Mouse (Mus musculus): ENCODE results near the gene Smim11. TPM values are rescaled to one million over a fixed set of nuclear protein-coding genes. Genes with fewer than 3 reads are reported as not detected.

Gene Smim11
- polyA plus RNA-seq (2015; fragmentation: Nextera tagmentation; extraction: Ambion mirVana): 36.4 and 42.4 TPM in 2 replicates

- Histone ChIP-seq H3K27me3 (peaks cover 4% of the 10 kb centered on the region), H3K36me3 (replicated peaks) (peaks cover 5% of the 10 kb centered on the region; the same call in 1 of the 2 replicates), H3K9ac (peak within 1 kb of the TSS; percentile 66), H3K27ac (replicated peaks) (peak within 1 kb of the TSS; percentile 48), H3K4me1 (replicated peaks) (peaks cover 31% of the 10 kb centered on the region), H3K9me3 (replicated peaks) (no peaks in the 10 kb centered on the region), H3K4me3 (replicated peaks) (peak within 1 kb of the TSS; percentile 67), H3K4me2 (peak within 1 kb of the TSS; percentile 88)
- WGBS (ENCODE audit: insufficient replicate concordance): 10% methylated on average over 32 of the region's 32 CpGs
- peak; percentile 88 for ATAC-seq (ENCODE audit: insufficient read depth)
These were observed at the start of gene Smim11 for GRCm38 (mm10) chr16:92300649-92301411. Gene Smim11, plus strand, starts transcription at chr16:92301286.

GRCm38 (mm10) chr16:92254316-92254715 is 46.8 kb upstream of the Smim11 start:
- 64% methylated on average over 3 of the region's 3 CpGs for WGBS (ENCODE audit: insufficient replicate concordance)
- no peak overlapping the region for H3K4me2 ChIP-seq
- no peak for ATAC-seq (ENCODE audit: insufficient read depth)

GRCm38 (mm10) chr16:92267861-92268260 is 33.2 kb upstream of the Smim11 start:
- WGBS (ENCODE audit: insufficient replicate concordance): 52% methylated on average over 12 of the region's 12 CpGs

More at GRCm38 (mm10) chr16:92254316-92254715, 46.8 kb upstream of the Smim11 start:
- H3K4me3 ChIP-seq (replicated peaks): no peak overlapping the region
- H3K9me3 ChIP-seq (replicated peaks): no peaks in the 10 kb centered on the region
- H3K27me3 ChIP-seq: peaks cover 5% of the 10 kb centered on the region; the same call in 1 of the 2 replicates
- no peaks in the 10 kb centered on the region for H3K36me3 ChIP-seq (replicated peaks)
- no peaks in the 10 kb centered on the region for H3K4me1 ChIP-seq (replicated peaks)
- no peak overlapping the region for H3K27ac ChIP-seq (replicated peaks)
- no peak overlapping the region for H3K9ac ChIP-seq

GRCm38 (mm10) chr16:92274516-92274915 is 26.6 kb upstream of the Smim11 start:
- Histone ChIP-seq H3K9ac (no peak overlapping the region), H3K27me3 (no peaks in the 10 kb centered on the region), H3K4me1 (replicated peaks) (no peaks in the 10 kb centered on the region), H3K36me3 (replicated peaks) (no peaks in the 10 kb centered on the region), H3K27ac (replicated peaks) (no peak overlapping the region), H3K4me2 (no peak overlapping the region), H3K9me3 (replicated peaks) (no peaks in the 10 kb centered on the region), H3K4me3 (replicated peaks) (no peak overlapping the region)
- WGBS (ENCODE audit: insufficient replicate concordance): 57% methylated on average over 5 of the region's 5 CpGs
- no peak for ATAC-seq (ENCODE audit: insufficient read depth)

More at GRCm38 (mm10) chr16:92267861-92268260, 33.2 kb upstream of the Smim11 start:
- Histone ChIP-seq H3K4me2 (no peak overlapping the region), H3K27ac (replicated peaks) (no peak overlapping the region), H3K27me3 (no peaks in the 10 kb centered on the region), H3K4me1 (replicated peaks) (no peaks in the 10 kb centered on the region), H3K9ac (no peak overlapping the region), H3K36me3 (replicated peaks) (no peaks in the 10 kb centered on the region), H3K9me3 (replicated peaks) (no peaks in the 10 kb centered on the region), H3K4me3 (replicated peaks) (no peak overlapping the region)
- ATAC-seq (ENCODE audit: insufficient read depth): no peak

- Histone ChIP-seq H3K27me3 (no peaks in the 10 kb centered on the region), H3K27ac (replicated peaks) (no peak overlapping the region), H3K4me2 (no peak overlapping the region), H3K9me3 (replicated peaks) (no peaks in the 10 kb centered on the region), H3K4me3 (replicated peaks) (no peak overlapping the region), H3K4me1 (replicated peaks) (no peaks in the 10 kb centered on the region), H3K36me3 (replicated peaks) (no peaks in the 10 kb centered on the region), H3K9ac (no peak overlapping the region)
- ATAC-seq (ENCODE audit: insufficient read depth): no peak
- WGBS (ENCODE audit: insufficient replicate concordance): 47% methylated on average over 4 of the region's 4 CpGs
These were observed 25.6 kb upstream of the Smim11 start for GRCm38 (mm10) chr16:92275526-92275925.

- no peaks in the 10 kb centered on the region for H3K4me1 ChIP-seq (replicated peaks)
- H3K9me3 ChIP-seq (replicated peaks): no peaks in the 10 kb centered on the region
- no peak for ATAC-seq (ENCODE audit: insufficient read depth)
- no peak overlapping the region for H3K4me3 ChIP-seq (replicated peaks)
- H3K9ac ChIP-seq: no peak overlapping the region
- 76% methylated on average over 5 of the region's 5 CpGs for WGBS (ENCODE audit: insufficient replicate concordance)
- H3K27ac ChIP-seq (replicated peaks): no peak overlapping the region
- no peak overlapping the region for H3K4me2 ChIP-seq
- peaks cover 14% of the 10 kb centered on the region for H3K27me3 ChIP-seq
- no peaks in the 10 kb centered on the region for H3K36me3 ChIP-seq (replicated peaks)
These were observed 18.4 kb upstream of the Smim11 start for GRCm38 (mm10) chr16:92282671-92283070.

- WGBS (ENCODE audit: insufficient replicate concordance): 30% methylated on average over 10 of the region's 10 CpGs
- no peak for ATAC-seq (ENCODE audit: insufficient read depth)
- Histone ChIP-seq H3K27ac (replicated peaks) (no peak overlapping the region), H3K4me2 (no peak overlapping the region), H3K36me3 (replicated peaks) (no peaks in the 10 kb centered on the region), H3K9ac (no peak overlapping the region), H3K4me1 (replicated peaks) (no peaks in the 10 kb centered on the region), H3K9me3 (replicated peaks) (no peaks in the 10 kb centered on the region), H3K27me3 (peaks cover 14% of the 10 kb centered on the region), H3K4me3 (replicated peaks) (no peak overlapping the region)
These were observed 16.0 kb upstream of the Smim11 start for GRCm38 (mm10) chr16:92285068-92285467.

GRCm38 (mm10) chr16:92286609-92287008 is 14.5 kb upstream of the Smim11 start:
- no peaks in the 10 kb centered on the region for H3K9me3 ChIP-seq (replicated peaks)
- H3K9ac ChIP-seq: no peak overlapping the region
- H3K36me3 ChIP-seq (replicated peaks): no peaks in the 10 kb centered on the region
- peaks cover 17% of the 10 kb centered on the region for H3K27me3 ChIP-seq
- H3K4me3 ChIP-seq (replicated peaks): no peak overlapping the region
- H3K27ac ChIP-seq (replicated peaks): no peak overlapping the region
- no peaks in the 10 kb centered on the region for H3K4me1 ChIP-seq (replicated peaks)
- ATAC-seq (ENCODE audit: insufficient read depth): no peak
- no peak overlapping the region for H3K4me2 ChIP-seq
- 6% methylated on average over 7 of the region's 7 CpGs for WGBS (ENCODE audit: insufficient replicate concordance)

GRCm38 (mm10) chr16:92288778-92289177 is 12.3 kb upstream of the Smim11 start:
- WGBS (ENCODE audit: insufficient replicate concordance): 69% methylated on average over 9 of the region's 9 CpGs
- H3K9ac ChIP-seq: no peak overlapping the region
- peaks cover 24% of the 10 kb centered on the region for H3K27me3 ChIP-seq
- no peak overlapping the region for H3K4me2 ChIP-seq
- no peak overlapping the region for H3K27ac ChIP-seq (replicated peaks)
- no peaks in the 10 kb centered on the region for H3K9me3 ChIP-seq (replicated peaks)
- H3K4me1 ChIP-seq (replicated peaks): no peaks in the 10 kb centered on the region
- ATAC-seq (ENCODE audit: insufficient read depth): no peak
- H3K36me3 ChIP-seq (replicated peaks): no peaks in the 10 kb centered on the region
- no peak overlapping the region for H3K4me3 ChIP-seq (replicated peaks)

GRCm38 (mm10) chr16:92290045-92290444 is 11.0 kb upstream of the Smim11 start:
- Histone ChIP-seq H3K4me2 (no peak overlapping the region), H3K36me3 (replicated peaks) (no peaks in the 10 kb centered on the region), H3K9ac (no peak overlapping the region), H3K4me1 (replicated peaks) (no peaks in the 10 kb centered on the region), H3K9me3 (replicated peaks) (no peaks in the 10 kb centered on the region), H3K27me3 (peaks cover 16% of the 10 kb centered on the region), H3K27ac (replicated peaks) (no peak overlapping the region), H3K4me3 (replicated peaks) (no peak overlapping the region)
- ATAC-seq (ENCODE audit: insufficient read depth): no peak

- H3K9ac ChIP-seq: no peak within 1 kb of the TSS
- no peaks in the 10 kb centered on the region for H3K36me3 ChIP-seq (replicated peaks)
- ATAC-seq (ENCODE audit: insufficient read depth): no peak
- 59% methylated on average over 10 of the region's 10 CpGs for WGBS (ENCODE audit: insufficient replicate concordance)
- H3K27ac ChIP-seq (replicated peaks): no peak within 1 kb of the TSS
- peaks cover 14% of the 10 kb centered on the region for H3K27me3 ChIP-seq
- H3K4me3 ChIP-seq (replicated peaks): no peak within 1 kb of the TSS
- no peaks in the 10 kb centered on the region for H3K9me3 ChIP-seq (replicated peaks)
- no peaks in the 10 kb centered on the region for H3K4me1 ChIP-seq (replicated peaks)
- H3K4me2 ChIP-seq: no peak within 1 kb of the TSS
These were observed 9.0 kb upstream of the Smim11 start, which contains the start of gene Kcne2 for GRCm38 (mm10) chr16:92292101-92292500. Gene Kcne2, plus strand, starts transcription at chr16:92292389.
